ENCODE assay signal across 19 mouse cellular contexts in genomic region chr1:136190033-136190432, GRCm38 (mm10). TPM values are rescaled to one million over a fixed set of nuclear protein-coding genes. Genes with fewer than 3 reads are reported as not detected.
"Had no signal": no experiment of that assay in that cellular context is flagged by ENCODE, and none has a peak within 500 bp of the region (broad histone marks: within the 10 kb centered on the region; RNA-seq: fewer than 3 reads in every experiment).

No protein-coding gene starts in this region.

- DNase-seq: liver, postnatal 0 days; lung, adult 2 months; lung, postnatal 14 days; lung, postnatal 36 days; midbrain, embryonic 14.5 days; right cerebral cortex, postnatal 14 days; spleen, adult 18-20 months; thymus, adult 18-20 months; thymus, postnatal 14 days; thymus, postnatal 36 days had no signal

- H3K27me3 ChIP-seq: liver, embryonic 15.5 days; lung, embryonic 15.5 days; midbrain, embryonic 12.5 days; neural tube, embryonic 12.5 days had no signal

- H3K4me1 ChIP-seq: lung, embryonic 15.5 days; megakaryocyte, embryonic 14.5 days; midbrain, embryonic 12.5 days; neural tube, embryonic 12.5 days had no signal

- ATAC-seq: liver, postnatal 0 days; lung, postnatal 0 days had no signal

- H3K9me3 ChIP-seq: liver, embryonic 15.5 days; lung, embryonic 15.5 days; megakaryocyte, embryonic 14.5 days; midbrain, embryonic 12.5 days; neural tube, embryonic 12.5 days had no signal

- H3K27ac ChIP-seq: liver, embryonic 15.5 days; lung, embryonic 15.5 days; macrophage; midbrain, embryonic 12.5 days; neural tube, embryonic 12.5 days had no signal

- H3K4me3 ChIP-seq: liver, embryonic 15.5 days; lung, embryonic 15.5 days; megakaryocyte, embryonic 14.5 days; midbrain, embryonic 12.5 days; neural tube, embryonic 12.5 days had no signal

- H3K36me3 ChIP-seq: liver, embryonic 15.5 days; lung, embryonic 15.5 days; midbrain, embryonic 12.5 days; neural tube, embryonic 12.5 days had no signal

- H3K9ac ChIP-seq: liver, embryonic 15.5 days; liver, postnatal 0 days; lung, embryonic 15.5 days; midbrain, embryonic 12.5 days; neural tube, embryonic 12.5 days had no signal

- H3K4me2 ChIP-seq: liver, embryonic 15.5 days; lung, embryonic 15.5 days; midbrain, embryonic 12.5 days; neural tube, embryonic 12.5 days had no signal

RNA-seq across cellular contexts. Expression of gene Mroh3, which starts 22.6 kb away (rescaled TPM):
- polyA plus RNA-seq: liver, embryonic 15.5 days; liver, postnatal 0 days; macrophage; midbrain, postnatal 0 days; neural tube, embryonic 12.5 days; neural tube, embryonic 14.5 days had no signal

RNA-seq across cellular contexts. Expression of gene Inava, which starts 44.0 kb away (rescaled TPM):
- polyA plus RNA-seq: macrophage had no signal
